Mouse (Mus musculus) B cell, adult 2 months (primary cell): ENCODE results near the gene Psmd3.
"Not testable (repeated sequence)": the region's sequence is repeated elsewhere in the genome, so short reads cannot be mapped to it uniquely, and the experiment has no call there.

Experiments used
- DNase-seq, 2 experiments: peaks; one replicate each; pipeline ENCODE4 v3.0.0; 2022

The Psmd3 gene

GRCm38 (mm10) chr11:98693201-98693600, 10.8 kb downstream of the Psmd3 start:
- no peak for DNase-seq

DNA sequence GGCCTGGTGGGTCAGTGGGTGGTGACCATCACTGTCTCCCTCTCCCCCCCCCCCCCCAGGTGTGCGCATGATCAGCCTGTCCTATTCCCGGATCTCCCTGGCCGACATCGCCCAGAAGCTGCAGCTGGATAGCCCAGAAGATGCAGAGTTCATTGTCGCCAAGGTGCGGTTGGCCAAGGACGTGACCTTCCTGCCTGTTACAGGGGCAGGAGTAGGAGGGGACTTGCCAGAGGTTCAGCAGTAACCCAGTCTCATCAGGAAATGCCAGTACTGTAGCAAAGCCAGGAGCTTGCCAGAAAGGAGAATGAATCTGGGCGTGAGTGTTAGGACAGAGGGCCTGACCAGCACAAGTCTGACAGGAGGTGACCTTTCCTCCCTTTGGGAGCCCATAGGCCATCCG, 11.4 kb downstream of the Psmd3 start:
- DNase-seq = no peak

DNA sequence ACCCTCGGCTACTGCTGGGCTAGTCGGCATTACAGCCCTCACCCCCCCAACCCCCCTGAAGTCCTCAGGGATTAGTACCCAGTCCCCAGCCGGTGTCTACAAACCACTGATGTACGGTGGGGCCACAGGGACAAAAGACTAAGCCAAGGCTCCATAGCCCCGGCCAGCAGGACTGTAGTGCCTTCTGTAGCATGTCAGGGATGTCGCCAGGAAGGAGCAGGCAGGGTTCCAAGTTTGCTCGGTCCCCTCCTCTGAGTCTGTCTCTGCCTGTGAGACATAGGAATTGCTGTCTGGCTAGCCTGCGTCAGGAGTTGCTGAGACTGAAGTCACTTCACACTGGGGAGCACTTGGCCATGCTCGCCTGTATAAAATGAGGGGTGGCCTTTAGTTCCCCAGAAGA, 11.9 kb downstream of the Psmd3 start:
- DNase-seq = no peak

DNA sequence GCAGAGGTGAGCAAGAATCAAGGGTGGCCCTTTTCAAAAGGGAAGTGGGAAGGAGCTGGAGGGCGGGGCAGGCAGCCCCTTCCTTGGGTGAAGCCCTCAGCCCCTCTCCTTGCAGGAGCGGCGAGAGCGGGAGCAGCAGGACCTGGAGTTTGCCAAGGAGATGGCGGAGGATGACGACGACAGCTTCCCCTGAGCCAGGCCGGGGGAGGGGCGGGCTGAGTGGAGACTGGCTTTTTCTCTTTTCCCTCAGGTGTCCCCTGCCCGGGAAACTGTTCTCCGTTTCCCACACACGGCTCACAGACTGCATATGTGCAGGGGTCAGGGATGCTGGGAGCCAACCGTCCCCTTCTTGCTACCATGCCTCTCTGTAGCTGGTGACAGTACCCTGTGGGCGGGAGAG, 13.1 kb downstream of the Psmd3 start:
- no peak for DNase-seq

DNA sequence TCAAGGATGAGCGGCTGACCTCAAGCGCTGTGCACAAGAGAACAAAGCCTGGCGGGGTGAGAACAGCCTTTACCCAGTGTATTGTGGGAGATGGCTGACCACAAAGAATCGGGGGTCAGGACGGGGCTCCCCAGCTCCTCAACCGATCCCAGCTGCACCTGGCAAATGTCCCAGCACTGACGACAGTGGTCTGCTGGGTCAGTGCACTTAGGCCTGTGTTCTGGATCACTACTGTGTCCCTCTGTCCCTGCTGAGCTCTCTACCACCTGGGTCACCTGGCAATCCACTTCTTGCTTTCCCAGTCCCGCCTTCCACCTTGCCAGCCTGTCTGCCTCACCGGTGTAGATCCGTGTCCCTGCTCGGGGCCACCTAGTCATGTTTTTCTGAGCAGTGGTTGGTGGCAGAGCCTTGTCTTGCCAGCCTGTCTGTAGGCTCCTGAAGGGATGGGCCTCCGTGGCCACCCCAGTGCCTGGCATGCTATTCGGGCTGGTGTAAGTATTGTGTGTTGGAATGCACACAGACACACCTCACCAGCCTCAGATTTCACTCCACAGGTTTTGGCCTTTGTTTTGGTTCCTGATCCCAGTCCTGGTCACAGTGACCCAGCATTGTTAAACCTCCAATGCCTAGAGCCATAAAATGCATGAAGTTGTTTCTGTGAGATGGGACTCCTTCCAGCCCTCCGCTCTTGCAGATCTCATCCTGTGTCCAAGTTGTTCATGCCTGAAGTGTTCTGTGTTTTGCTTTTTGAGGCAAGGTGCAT, 14.3 kb downstream of the Psmd3 start:
- DNase-seq = no peak

- DNase-seq = no peak
Measured at GRCm38 (mm10) chr11:98697225-98697624, 14.9 kb downstream of the Psmd3 start.

- no peak for DNase-seq
Measured at GRCm38 (mm10) chr11:98698849-98699640, 16.7 kb downstream of the Psmd3 start.

DNA sequence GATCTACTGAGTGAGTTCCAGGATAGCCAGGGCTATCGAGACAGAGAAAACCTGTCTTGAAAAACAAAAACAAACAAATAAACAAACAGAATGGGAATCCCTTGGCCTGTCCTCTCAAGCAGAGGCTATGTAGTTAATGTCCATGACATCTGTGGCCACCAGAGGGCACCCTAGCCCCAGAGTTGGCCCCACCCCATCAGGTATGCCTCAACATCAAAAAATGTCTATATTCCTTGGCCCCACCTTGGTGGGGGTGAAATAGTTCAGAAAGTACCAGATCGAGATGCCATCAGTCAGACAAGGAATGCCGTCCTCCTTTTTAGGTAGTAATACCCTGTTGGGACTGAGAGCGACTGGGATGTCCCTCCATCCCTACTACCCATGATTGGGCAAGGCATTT, 17.6 kb downstream of the Psmd3 start:
- peak; percentile 88 to 90 for DNase-seq

DNA sequence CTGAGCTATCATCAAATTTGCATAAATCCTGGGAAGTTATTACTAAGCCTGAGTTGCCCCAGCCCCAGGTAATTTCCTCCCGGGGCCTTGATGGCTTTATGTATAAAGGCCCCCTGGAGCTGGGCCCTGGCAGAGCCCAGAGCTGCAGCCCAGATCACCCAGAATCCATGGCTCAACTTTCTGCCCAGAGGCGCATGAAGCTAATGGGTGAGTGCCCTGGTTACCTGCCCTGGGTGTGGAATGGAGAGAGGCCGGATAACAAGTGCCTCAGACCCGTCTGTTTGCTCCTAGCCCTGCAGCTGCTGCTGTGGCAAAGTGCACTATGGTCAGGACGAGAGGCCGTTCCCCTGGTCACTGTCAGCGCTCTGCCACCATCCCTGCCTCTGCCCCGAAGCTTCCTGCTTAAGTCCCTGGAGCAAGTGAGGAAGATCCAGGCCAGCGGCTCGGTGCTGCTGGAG, 18.9 kb downstream of the Psmd3 start, which contains the start of gene Csf3:
Gene Csf3, plus strand, starts transcription at position 51 of the 458 bp plus-strand sequence.
- DNase-seq = no peak

DNA sequence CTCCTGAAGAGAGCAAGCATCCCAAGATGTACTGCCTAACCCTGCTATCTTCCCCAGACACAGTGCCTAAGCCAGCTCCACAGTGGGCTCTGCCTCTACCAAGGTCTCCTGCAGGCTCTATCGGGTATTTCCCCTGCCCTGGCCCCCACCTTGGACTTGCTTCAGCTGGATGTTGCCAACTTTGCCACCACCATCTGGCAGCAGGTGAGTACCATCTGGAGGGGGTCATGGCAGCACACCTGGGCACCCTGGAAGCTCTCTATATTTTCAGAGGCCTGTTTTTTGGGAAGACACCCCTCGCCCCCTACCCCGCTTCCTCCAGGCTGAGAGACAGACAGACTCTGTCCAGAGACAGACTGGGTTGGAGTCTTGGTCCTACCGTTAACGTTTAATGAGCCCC, 20.0 kb downstream of the Psmd3 start:
- no peak for DNase-seq

GRCm38 (mm10) chr11:98705021-98705420, 22.7 kb downstream of the Psmd3 start:
- DNase-seq = no peak

- no peak for DNase-seq
Measured at GRCm38 (mm10) chr11:98707401-98708281, 25.3 kb downstream of the Psmd3 start.

GRCm38 (mm10) chr11:98708282-98708956, 26.1 kb downstream of the Psmd3 start:
- no peak for DNase-seq

GRCm38 (mm10) chr11:98709001-98709741, 26.8 kb downstream of the Psmd3 start:
- no peak for DNase-seq

- DNase-seq = peak; percentile 77 to 80
Measured at GRCm38 (mm10) chr11:98710416-98711045, 28.2 kb downstream of the Psmd3 start.

DNA sequence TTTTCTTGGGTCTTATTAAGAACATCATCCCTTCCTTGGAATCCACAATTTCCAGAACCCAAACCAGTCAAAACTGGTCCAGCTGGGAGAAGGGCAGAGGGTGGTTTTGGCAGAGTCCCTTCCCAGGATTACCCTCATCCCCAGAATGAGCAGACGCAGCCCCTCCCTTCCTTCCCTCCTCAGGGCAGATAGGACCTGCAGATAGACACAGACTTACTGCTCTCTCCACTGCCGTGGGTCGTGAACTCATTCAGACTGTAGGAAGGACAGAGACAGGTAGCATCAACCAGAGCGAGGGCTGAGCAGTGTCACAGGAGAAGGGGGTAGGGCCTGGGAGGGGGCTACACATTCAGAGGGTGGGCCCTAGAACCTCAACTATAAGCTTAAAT, 28.7 kb downstream of the Psmd3 start:
- DNase-seq = no peak

DNA sequence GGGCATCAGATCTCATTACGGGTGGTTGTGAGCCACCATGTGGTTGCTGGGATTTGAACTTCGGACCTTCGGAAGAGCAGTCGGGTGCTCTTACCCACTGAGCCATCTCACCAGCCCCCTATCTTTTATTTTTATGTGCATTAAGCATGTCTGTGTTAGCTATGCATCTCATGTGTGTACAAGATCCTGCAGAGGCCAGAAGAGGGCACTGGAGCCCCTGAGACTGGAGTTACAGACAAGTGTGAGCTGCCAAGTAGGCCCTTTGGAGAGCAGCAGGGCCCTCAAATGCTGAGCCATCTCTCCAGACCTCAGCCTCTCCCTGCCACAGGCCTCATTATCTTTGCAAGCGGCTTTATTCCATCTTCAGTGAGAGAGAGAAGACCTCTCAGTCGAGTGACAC, 29.7 kb downstream of the Psmd3 start:
- DNase-seq = not testable (repeated sequence)

GRCm38 (mm10) chr11:98713703-98714102, 31.3 kb downstream of the Psmd3 start:
- no peak for DNase-seq

GRCm38 (mm10) chr11:98715946-98716345, 33.6 kb downstream of the Psmd3 start:
- no peak for DNase-seq

DNA sequence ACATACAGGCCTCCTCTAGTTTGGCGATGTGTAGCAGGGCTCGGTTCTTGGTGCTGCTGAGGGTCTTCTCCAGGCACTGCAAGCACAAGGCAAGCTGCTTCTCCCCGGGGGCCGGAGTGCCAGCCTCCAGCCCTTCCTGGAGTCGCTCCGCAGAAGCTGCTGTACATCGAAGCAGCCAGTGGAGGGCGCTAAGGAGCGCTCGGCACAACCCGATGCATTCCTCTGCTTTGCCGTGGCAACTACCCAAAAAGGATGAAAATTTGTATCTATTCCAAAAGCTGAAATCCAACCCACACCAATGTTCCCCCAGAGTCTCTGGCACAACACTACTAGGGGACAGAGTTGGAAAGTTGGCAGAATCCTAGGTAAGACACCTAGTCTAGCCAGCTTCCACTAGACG, 35.5 kb downstream of the Psmd3 start:
- DNase-seq = peak; percentile 71 to 76

GRCm38 (mm10) chr11:98720756-98721155, 38.4 kb downstream of the Psmd3 start:
- DNase-seq = no peak
